19 mouse cellular contexts compared by ENCODE assay signal in genomic region chr17:53664703-53665382, GRCm38 (mm10). TPM values are rescaled to one million over a fixed set of nuclear protein-coding genes. Genes with fewer than 3 reads are reported as not detected.
DNase-seq lines count a peak whose midpoint lies in the region; ATAC-seq and TF ChIP-seq lines count a peak whose summit lies in the region.
"Had no signal": no experiment of that assay in that cellular context is flagged by ENCODE, and none has a peak within 500 bp of the region (broad histone marks: within the 10 kb centered on the region; RNA-seq: fewer than 3 reads in every experiment).

No protein-coding gene starts in this region.

- no peak for DNase-seq in forebrain, embryonic 11.5 days (ENCODE audit: low spot score)
- no peak for DNase-seq in forebrain, embryonic 10.5 days (ENCODE audit: extremely low spot score, low spot score)
- peak; percentile 20 for DNase-seq in NIH3T3 (ENCODE audit: low read depth)
- DNase-seq in forebrain, postnatal 0 days: no peak
- no peak for DNase-seq in heart, postnatal 25 days (ENCODE audit: low spot score)
- no peak for DNase-seq in cerebellum, postnatal 4 days (ENCODE audit: low spot score in 2 of 2)
- DNase-seq: adrenal gland, adult 8-10 months; adrenal gland, postnatal 36 days; cerebellum, adult 11 months; cerebellum, adult 8-10 months; cerebellum, postnatal 14 days; gastrocnemius, postnatal 36 days; heart, adult 11 months had no signal

- no peaks in the 10 kb centered on the region for H3K27me3 ChIP-seq in forebrain, embryonic 11.5 days (ENCODE audit: control insufficient read depth, insufficient read depth, low read length)
- H3K27me3 ChIP-seq in forebrain, embryonic 10.5 days (ENCODE audit: poor library complexity, severe bottlenecking): no peaks in the 10 kb centered on the region
- H3K27me3 ChIP-seq in forebrain, embryonic 13.5 days: no peaks in the 10 kb centered on the region
- no peaks in the 10 kb centered on the region for H3K27me3 ChIP-seq in forebrain, postnatal 0 days (ENCODE audit: insufficient read depth, low read length)
- H3K27me3 ChIP-seq: embryonic facial prominence, embryonic 12.5 days; heart, embryonic 13.5 days; hindbrain, embryonic 13.5 days; intestine, embryonic 15.5 days had no signal

- H3K36me3 ChIP-seq in forebrain, embryonic 11.5 days (ENCODE audit: control insufficient read depth, insufficient read depth, low read length): no peaks in the 10 kb centered on the region
- peaks cover 34% of the 10 kb centered on the region for H3K36me3 ChIP-seq in forebrain, embryonic 10.5 days (replicated peaks)
- peaks cover 49% of the 10 kb centered on the region for H3K36me3 ChIP-seq in forebrain, embryonic 13.5 days (ENCODE audit: poor library complexity, severe bottlenecking)
- peaks cover 16% of the 10 kb centered on the region for H3K36me3 ChIP-seq in forebrain, postnatal 0 days (ENCODE audit: insufficient read depth)
- H3K36me3 ChIP-seq: intestine, embryonic 15.5 days had no signal

- intact Hi-C loops in heart, postnatal 25 days (cut with DNase I): no loop called here

- no peaks in the 10 kb centered on the region for H3K4me1 ChIP-seq in forebrain, embryonic 11.5 days (replicated peaks; ENCODE audit: control insufficient read depth, insufficient read depth, low read length)
- H3K4me1 ChIP-seq in forebrain, embryonic 10.5 days: peaks cover 4% of the 10 kb centered on the region; the same call in 1 of the 2 replicates
- peaks cover 13% of the 10 kb centered on the region for H3K4me1 ChIP-seq in forebrain, embryonic 13.5 days
- H3K4me1 ChIP-seq in forebrain, postnatal 0 days (ENCODE audit: insufficient read depth): no peaks in the 10 kb centered on the region
- H3K4me1 ChIP-seq: embryonic facial prominence, embryonic 12.5 days; hindbrain, embryonic 13.5 days; intestine, embryonic 15.5 days had no signal

- no peak for TF ChIP-seq CTCF in forebrain, postnatal 0 days (IDR thresholded peaks at IDR 0.05; ENCODE audit: low read depth)

- H3K4me3 ChIP-seq in forebrain, embryonic 11.5 days (ENCODE audit: low read depth, low read length): no peak overlapping the region
- H3K4me3 ChIP-seq in forebrain, embryonic 10.5 days: no peak overlapping the region
- no peak overlapping the region for H3K4me3 ChIP-seq in forebrain, embryonic 13.5 days
- H3K4me3 ChIP-seq in forebrain, postnatal 0 days (ENCODE audit: low read depth, low read length): no peak overlapping the region
- H3K4me3 ChIP-seq: embryonic facial prominence, embryonic 12.5 days; heart, embryonic 13.5 days; hindbrain, embryonic 13.5 days; intestine, embryonic 15.5 days had no signal

- WGBS in forebrain, embryonic 11.5 days: 42% methylated on average over 2 of the region's 2 CpGs
- 56% methylated on average over 2 of the region's 2 CpGs for whole genome bisulfite sequencing in forebrain, embryonic 10.5 days
- WGBS in forebrain, embryonic 13.5 days: 26% methylated on average over 2 of the region's 2 CpGs
- 19% methylated on average over 2 of the region's 2 CpGs for WGBS in forebrain, postnatal 0 days

- H3K4me2 ChIP-seq in forebrain, embryonic 11.5 days (ENCODE audit: low read depth, low read length, severe bottlenecking): no peak overlapping the region
- H3K4me2 ChIP-seq in forebrain, embryonic 13.5 days: no peak overlapping the region
- no peak overlapping the region for H3K4me2 ChIP-seq in forebrain, postnatal 0 days (ENCODE audit: low read depth)
- H3K4me2 ChIP-seq: embryonic facial prominence, embryonic 12.5 days; heart, embryonic 13.5 days; hindbrain, embryonic 13.5 days; intestine, embryonic 15.5 days had no signal

- H3K9me3 ChIP-seq in forebrain, embryonic 11.5 days (ENCODE audit: control insufficient read depth, low read length): no peaks in the 10 kb centered on the region
- no peaks in the 10 kb centered on the region for H3K9me3 ChIP-seq in forebrain, embryonic 10.5 days
- H3K9me3 ChIP-seq in forebrain, embryonic 13.5 days (replicated peaks): no peaks in the 10 kb centered on the region
- H3K9me3 ChIP-seq in forebrain, postnatal 0 days (ENCODE audit: low read length): no peaks in the 10 kb centered on the region
- H3K9me3 ChIP-seq: embryonic facial prominence, embryonic 12.5 days; heart, embryonic 13.5 days; hindbrain, embryonic 13.5 days; intestine, embryonic 15.5 days had no signal

- no peak overlapping the region for H3K9ac ChIP-seq in forebrain, embryonic 11.5 days (ENCODE audit: low read length)
- no peak overlapping the region for H3K9ac ChIP-seq in forebrain, embryonic 13.5 days
- H3K9ac ChIP-seq in forebrain, postnatal 0 days: no peak overlapping the region
- H3K9ac ChIP-seq: embryonic facial prominence, embryonic 12.5 days; heart, embryonic 13.5 days; hindbrain, embryonic 13.5 days; intestine, embryonic 15.5 days had no signal

- ATAC-seq in forebrain, embryonic 11.5 days (replicated peaks; ENCODE audit: low FRiP score): peak; percentile 76
- ATAC-seq in forebrain, embryonic 13.5 days: peak; percentile 69
- peak; percentile 36; the same call in 1 of the 2 replicates for ATAC-seq in forebrain, postnatal 0 days
- ATAC-seq: intestine, embryonic 15.5 days had no signal

- H3K27ac ChIP-seq in forebrain, embryonic 11.5 days (ENCODE audit: low read depth, low read length): no peak overlapping the region
- H3K27ac ChIP-seq in forebrain, embryonic 10.5 days: no peak overlapping the region
- H3K27ac ChIP-seq in forebrain, embryonic 13.5 days: no peak overlapping the region
- no peak overlapping the region for H3K27ac ChIP-seq in forebrain, postnatal 0 days (ENCODE audit: low read depth, low read length)
- H3K27ac ChIP-seq: embryonic facial prominence, embryonic 12.5 days; heart, embryonic 13.5 days; hindbrain, embryonic 13.5 days; intestine, embryonic 15.5 days had no signal

RNA-seq across cellular contexts. Expression of gene Sgo1, which starts 24.3 kb away (rescaled TPM):
- polyA plus RNA-seq in forebrain, embryonic 11.5 days (2014; fragmentation: Nextera tagmentation; extraction: Ambion mirVana): 51.3 and 58.5 TPM in 2 replicates
- 47.3 and 54.9 TPM in 2 replicates for polyA plus RNA-seq in forebrain, embryonic 10.5 days (2016; fragmentation: Nextera tagmentation; extraction: Ambion mirVana)
- 38.4 and 48.5 TPM in 2 replicates for polyA plus RNA-seq in forebrain, embryonic 13.5 days (2015; fragmentation: Nextera tagmentation; extraction: Ambion mirVana)
- 1.4 and 3.1 TPM in 2 replicates for total RNA-seq in forebrain, postnatal 0 days (2014; rRNA removed)
- polyA plus RNA-seq in forebrain, postnatal 0 days (2015; fragmentation: Nextera tagmentation; extraction: Ambion mirVana): 3.7 and 4.0 TPM in 2 replicates
- total RNA-seq in heart, postnatal 25 days (2021): under 1 TPM; 0.31 TPM
- total RNA-seq: gastrocnemius, adult 8-10 months had no signal
